Mouse (Mus musculus) hindbrain, embryonic 12.5 days (tissue): ENCODE measurements around the gene Abhd14b. TPM values are rescaled to one million over a fixed set of nuclear protein-coding genes. Genes with fewer than 3 reads are reported as not detected.

Experiments
- ATAC-seq: fragments of 200-750 bp; cut with Nextera tagmentation; 2 replicates; pipeline ENCODE4 v1.8.0; 2017; ENCODE audit warnings: moderate TSS enrichment; ENCODE audit not compliant: low FRiP score
- H3K27ac ChIP-seq: fragments of 300-500 bp; sonication (generic); 2 replicates; pipeline ENCODE4 v1.5.1; 2016; ENCODE audit warnings: mild to moderate bottlenecking
- H3K27me3 ChIP-seq: fragments of 300-500 bp; sonication (generic); 2 replicates; pipeline ENCODE4 v1.6.1; 2016; ENCODE audit warnings: mild to moderate bottlenecking
- H3K36me3 ChIP-seq: fragments of 300-500 bp; sonication (generic); 2 replicates; pipeline ENCODE4 v1.6.1; 2016; ENCODE audit warnings: mild to moderate bottlenecking
- H3K4me1 ChIP-seq: fragments of 300-500 bp; sonication (generic); 2 replicates; pipeline ENCODE4 v1.6.1; 2016
- H3K4me2 ChIP-seq: fragments of 300-500 bp; sonication (generic); replicated peaks from 2 replicates; pipeline ENCODE4 v1.6.1; 2016; ENCODE audit warnings: mild to moderate bottlenecking
- H3K4me3 ChIP-seq: fragments of 300-500 bp; sonication (generic); 2 replicates; pipeline ENCODE4 v1.5.1; 2016; ENCODE audit warnings: mild to moderate bottlenecking
- H3K9ac ChIP-seq: fragments of 300-500 bp; sonication (generic); 2 replicates; pipeline ENCODE4 v1.6.1; 2016; ENCODE audit warnings: mild to moderate bottlenecking, moderate library complexity
- H3K9me3 ChIP-seq: fragments of 300-500 bp; sonication (generic); replicated peaks from 2 replicates; pipeline ENCODE4 v1.6.1; 2016; ENCODE audit warnings: mild to moderate bottlenecking
- WGBS: fragments of 180-500 bp; shearing (Covaris S2); methylation state at CpG from one replicate; pipeline ENCODE4 v1.1.7; 2016; 5-methylcytosine and 5-hydroxymethylcytosine counted together
- polyA plus RNA-seq: library from polyadenylated mRNA; unstranded; fragments of >200 nt; fragmentation: Nextera tagmentation; extraction: Ambion mirVana; gene quantifications from 2 replicates; pipeline ENCODE4 v1.2.1, GENCODE M21; 2016

Gene Abhd14b
- polyA plus RNA-seq, 1 experiment from 2014 or later = 7.6 TPM

DNA sequence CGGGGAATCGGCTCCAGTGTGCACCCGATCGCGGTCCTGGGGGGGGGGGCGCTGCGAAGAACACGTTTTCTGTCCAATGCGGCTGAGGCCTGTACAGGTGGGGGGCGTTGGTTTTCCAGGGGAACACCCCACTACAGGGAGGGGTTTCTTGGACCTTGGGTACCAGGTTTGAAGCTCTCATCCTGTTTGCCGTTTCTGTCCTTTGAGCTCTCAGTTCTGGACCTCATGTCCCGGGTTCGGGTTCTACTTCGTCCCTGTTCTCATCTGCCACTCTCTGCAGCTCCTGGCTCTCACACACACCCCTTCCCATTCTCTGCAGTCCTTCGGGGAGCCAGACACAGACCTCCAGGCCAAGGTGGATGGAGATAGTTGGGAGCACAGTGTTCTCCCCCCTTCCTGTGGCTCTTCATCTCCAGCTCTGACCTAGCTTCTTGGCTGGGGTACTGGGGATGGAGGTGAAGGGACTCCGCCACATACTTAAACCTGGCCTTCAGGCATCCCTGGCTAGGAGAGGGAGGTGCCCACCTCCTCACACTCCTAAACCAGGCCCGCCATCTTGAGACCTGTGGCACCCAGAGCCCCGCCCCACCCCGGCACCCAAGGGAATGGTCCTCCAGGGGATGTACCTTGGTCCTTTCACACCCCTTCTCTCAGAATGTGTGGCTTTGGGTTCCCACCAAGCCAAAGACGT, 7.0 kb downstream of the Abhd14b start:
- peaks cover 7% of the 10 kb centered on the region; the same call in 1 of the 2 replicates for H3K36me3 ChIP-seq
- H3K4me1 ChIP-seq = peaks cover 76% of the 10 kb centered on the region
- H3K4me2 ChIP-seq = peak overlapping the region; percentile 99
- no peaks in the 10 kb centered on the region for H3K27me3 ChIP-seq
- peak overlapping the region; percentile 97 for H3K9ac ChIP-seq
- H3K9me3 ChIP-seq = no peaks in the 10 kb centered on the region
- 2% methylated on average over 11 of the region's 20 CpGs for WGBS
- ATAC-seq = peak; percentile 7; the same call in 1 of the 2 replicates
- H3K4me3 ChIP-seq = peak overlapping the region; percentile 77
- H3K27ac ChIP-seq = peak overlapping the region; percentile 96

- peak overlapping the region; percentile 96 for H3K27ac ChIP-seq
- peak overlapping the region; percentile 77 for H3K4me3 ChIP-seq
- H3K9me3 ChIP-seq = no peaks in the 10 kb centered on the region
- WGBS = 2% methylated on average over 17 of the region's 17 CpGs
- peak overlapping the region; percentile 97 for H3K9ac ChIP-seq
- H3K27me3 ChIP-seq = no peaks in the 10 kb centered on the region
- H3K4me1 ChIP-seq = peaks cover 82% of the 10 kb centered on the region
- peak overlapping the region; percentile 99 for H3K4me2 ChIP-seq
- peaks cover 13% of the 10 kb centered on the region for H3K36me3 ChIP-seq
- peak; percentile 33 for ATAC-seq
Measured at GRCm38 (mm10) chr9:106454888-106455681, 7.8 kb downstream of the Abhd14b start.

GRCm38 (mm10) chr9:106456325-106457162, 9.3 kb downstream of the Abhd14b start:
- Histone ChIP-seq H3K27ac (peak overlapping the region; percentile 96), H3K4me2 (peak overlapping the region; percentile 99), H3K4me1 (peaks cover 81% of the 10 kb centered on the region), H3K4me3 (peak overlapping the region; percentile 77), H3K9ac (peak overlapping the region; percentile 97), H3K36me3 (peaks cover 28% of the 10 kb centered on the region), H3K9me3 (no peaks in the 10 kb centered on the region), H3K27me3 (no peaks in the 10 kb centered on the region)
- 25% methylated on average over 14 of the region's 15 CpGs for WGBS
- peak; percentile 8; the same call in 1 of the 2 replicates for ATAC-seq

DNA sequence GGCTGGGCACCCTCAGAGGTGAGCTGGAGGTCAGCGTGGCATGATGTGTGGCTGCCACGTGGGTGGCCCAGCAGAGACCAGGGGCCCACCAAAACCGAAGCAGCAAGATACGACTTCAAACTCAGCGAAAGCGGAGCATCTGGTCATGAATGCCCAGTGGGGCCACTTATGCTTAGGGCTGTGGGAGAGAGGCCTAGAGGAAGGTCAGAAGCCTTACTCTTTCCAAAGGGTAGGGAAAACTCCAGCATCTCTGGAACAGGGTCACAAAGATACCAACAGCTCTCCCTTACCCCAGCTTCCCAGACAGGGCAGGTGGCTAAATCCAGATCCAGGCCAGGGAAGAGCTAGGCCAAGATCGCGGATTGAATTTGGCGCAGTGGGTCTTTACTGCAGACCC, 9.9 kb downstream of the Abhd14b start:
- Histone ChIP-seq H3K27me3 (no peaks in the 10 kb centered on the region), H3K36me3 (peaks cover 34% of the 10 kb centered on the region), H3K27ac (peak overlapping the region; percentile 96), H3K4me2 (peak overlapping the region; percentile 99), H3K4me3 (peak overlapping the region; percentile 77), H3K4me1 (peaks cover 75% of the 10 kb centered on the region), H3K9ac (peak overlapping the region; percentile 97), H3K9me3 (no peaks in the 10 kb centered on the region)
- WGBS = 33% methylated on average over 9 of the region's 9 CpGs
- no peak for ATAC-seq

- H3K27ac ChIP-seq = peak overlapping the region; percentile 96
- H3K36me3 ChIP-seq = peaks cover 42% of the 10 kb centered on the region
- no peaks in the 10 kb centered on the region for H3K9me3 ChIP-seq
- 58% methylated on average over 5 of the region's 5 CpGs for WGBS
- H3K4me3 ChIP-seq = no peak overlapping the region
- no peak for ATAC-seq
- H3K4me1 ChIP-seq = peaks cover 67% of the 10 kb centered on the region
- no peaks in the 10 kb centered on the region for H3K27me3 ChIP-seq
- H3K9ac ChIP-seq = peak overlapping the region; percentile 97
- peak overlapping the region; percentile 99 for H3K4me2 ChIP-seq
Measured at GRCm38 (mm10) chr9:106457920-106458319, 10.7 kb downstream of the Abhd14b start.

DNA sequence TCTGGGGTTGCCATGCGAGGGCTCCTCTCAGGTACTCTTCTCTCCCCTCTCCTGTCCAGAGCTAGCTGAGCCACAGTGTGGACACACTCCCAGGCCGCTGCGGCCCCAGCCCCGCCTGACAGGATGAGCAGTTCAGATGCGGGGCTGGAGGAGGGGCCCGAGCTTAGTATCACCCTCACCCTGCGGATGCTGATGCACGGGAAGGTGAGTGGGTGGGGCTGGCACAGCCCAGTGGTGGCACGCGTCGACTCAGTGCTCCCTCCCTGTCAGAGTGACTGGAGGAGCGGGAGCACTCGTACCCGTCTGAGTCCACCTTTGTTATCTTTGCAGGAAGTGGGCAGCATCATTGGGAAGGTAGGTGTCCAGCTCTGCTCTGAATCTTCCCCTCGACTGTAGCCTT, 12.7 kb downstream of the Abhd14b start:
- Histone ChIP-seq H3K36me3 (peaks cover 58% of the 10 kb centered on the region), H3K9ac (no peak overlapping the region; the same call in 1 of the 2 replicates), H3K4me3 (no peak overlapping the region)

DNA sequence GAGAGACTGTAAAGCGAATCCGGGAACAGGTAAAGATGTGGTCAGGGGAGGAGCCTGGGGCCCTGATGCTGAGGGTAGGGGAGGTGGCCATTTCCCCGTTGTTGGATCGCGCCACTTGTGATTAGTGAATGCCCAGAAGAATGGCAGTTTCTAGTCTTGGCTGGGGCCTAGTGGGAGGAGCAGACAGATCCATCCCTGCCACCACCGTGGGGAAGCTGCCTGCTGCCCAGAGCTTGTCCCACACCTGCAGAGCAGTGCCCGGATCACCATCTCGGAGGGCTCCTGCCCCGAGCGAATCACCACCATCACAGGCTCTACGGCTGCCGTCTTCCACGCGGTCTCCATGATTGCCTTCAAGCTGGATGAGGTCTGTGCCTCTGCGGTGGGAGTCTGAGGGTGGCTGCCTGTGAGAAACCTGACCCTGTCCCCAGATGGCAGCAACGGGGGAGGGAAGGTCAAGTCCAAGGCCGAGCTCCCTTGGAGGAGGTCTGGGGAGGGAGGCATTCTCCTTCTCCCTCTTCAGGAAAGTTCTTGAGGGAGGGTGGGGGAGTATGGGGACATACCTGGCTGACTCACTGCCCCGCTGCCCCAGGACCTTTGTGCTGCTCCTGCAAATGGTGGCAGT, 13.3 kb downstream of the Abhd14b start:
- no peak for ATAC-seq
- H3K9me3 ChIP-seq = no peaks in the 10 kb centered on the region
- H3K36me3 ChIP-seq = peaks cover 58% of the 10 kb centered on the region
- peaks cover 4% of the 10 kb centered on the region; the same call in 1 of the 2 replicates for H3K27me3 ChIP-seq
- H3K4me1 ChIP-seq = peaks cover 70% of the 10 kb centered on the region
- no peak overlapping the region for H3K4me2 ChIP-seq
- 76% methylated on average over 18 of the region's 18 CpGs for WGBS
- H3K27ac ChIP-seq = no peak overlapping the region
- no peak overlapping the region for H3K4me3 ChIP-seq
- peak overlapping the region; percentile 18 for H3K9ac ChIP-seq

More for the DNA sequence above, 12.7 kb downstream of the Abhd14b start:
- Histone ChIP-seq H3K27me3 (peaks cover 4% of the 10 kb centered on the region; the same call in 1 of the 2 replicates), H3K9me3 (no peaks in the 10 kb centered on the region), H3K4me2 (0 out of 2 replicates have a peak overlapping the region, but pooled peaks have one; percentile 17), H3K27ac (no peak overlapping the region), H3K4me1 (peaks cover 70% of the 10 kb centered on the region)
- whole genome bisulfite sequencing = 85% methylated on average over 15 of the region's 15 CpGs
- no peak for ATAC-seq

GRCm38 (mm10) chr9:106461026-106461415, 13.8 kb downstream of the Abhd14b start:
- peaks cover 69% of the 10 kb centered on the region for H3K4me1 ChIP-seq
- ATAC-seq = no peak
- peaks cover 4% of the 10 kb centered on the region; the same call in 1 of the 2 replicates for H3K27me3 ChIP-seq
- no peak overlapping the region; the same call in 1 of the 2 replicates for H3K9ac ChIP-seq
- no peaks in the 10 kb centered on the region for H3K9me3 ChIP-seq
- no peak overlapping the region for H3K4me3 ChIP-seq
- 96% methylated on average over 9 of the region's 9 CpGs for WGBS
- H3K36me3 ChIP-seq = peaks cover 58% of the 10 kb centered on the region
- no peak overlapping the region for H3K4me2 ChIP-seq
- H3K27ac ChIP-seq = no peak overlapping the region

- 86% methylated on average over 16 of the region's 16 CpGs for WGBS
- Histone ChIP-seq H3K9ac (no peak overlapping the region), H3K4me1 (peaks cover 61% of the 10 kb centered on the region), H3K36me3 (peaks cover 58% of the 10 kb centered on the region), H3K4me2 (no peak overlapping the region), H3K27ac (no peak overlapping the region), H3K9me3 (no peaks in the 10 kb centered on the region), H3K4me3 (no peak overlapping the region), H3K27me3 (peaks cover 4% of the 10 kb centered on the region; the same call in 1 of the 2 replicates)
- ATAC-seq = no peak
Measured at GRCm38 (mm10) chr9:106461641-106462429, 14.6 kb downstream of the Abhd14b start.

GRCm38 (mm10) chr9:106462430-106462800, 15.2 kb downstream of the Abhd14b start:
- Histone ChIP-seq H3K9me3 (no peaks in the 10 kb centered on the region), H3K4me1 (peaks cover 55% of the 10 kb centered on the region), H3K27ac (no peak overlapping the region), H3K9ac (no peak overlapping the region), H3K27me3 (peaks cover 4% of the 10 kb centered on the region; the same call in 1 of the 2 replicates), H3K36me3 (peaks cover 58% of the 10 kb centered on the region), H3K4me3 (no peak overlapping the region), H3K4me2 (no peak overlapping the region)
- 91% methylated on average over 12 of the region's 12 CpGs for WGBS
- ATAC-seq = no peak
